Mouse (Mus musculus): ENCODE data around the gene Eif3l. TPM values are rescaled to one million over a fixed set of nuclear protein-coding genes. Genes with fewer than 3 reads are reported as not detected.
A peak's percentile ranks its signal among the peaks of the same experiment; 100 is the strongest.
"Not testable (repeated sequence)": the region's sequence is repeated elsewhere in the genome, so short reads cannot be mapped to it uniquely, and the experiment has no call there.

Eif3l gene
- total RNA-seq (2022), result 100 to 1,000 TPM; 136 to 157 (median 140) TPM

DNA sequence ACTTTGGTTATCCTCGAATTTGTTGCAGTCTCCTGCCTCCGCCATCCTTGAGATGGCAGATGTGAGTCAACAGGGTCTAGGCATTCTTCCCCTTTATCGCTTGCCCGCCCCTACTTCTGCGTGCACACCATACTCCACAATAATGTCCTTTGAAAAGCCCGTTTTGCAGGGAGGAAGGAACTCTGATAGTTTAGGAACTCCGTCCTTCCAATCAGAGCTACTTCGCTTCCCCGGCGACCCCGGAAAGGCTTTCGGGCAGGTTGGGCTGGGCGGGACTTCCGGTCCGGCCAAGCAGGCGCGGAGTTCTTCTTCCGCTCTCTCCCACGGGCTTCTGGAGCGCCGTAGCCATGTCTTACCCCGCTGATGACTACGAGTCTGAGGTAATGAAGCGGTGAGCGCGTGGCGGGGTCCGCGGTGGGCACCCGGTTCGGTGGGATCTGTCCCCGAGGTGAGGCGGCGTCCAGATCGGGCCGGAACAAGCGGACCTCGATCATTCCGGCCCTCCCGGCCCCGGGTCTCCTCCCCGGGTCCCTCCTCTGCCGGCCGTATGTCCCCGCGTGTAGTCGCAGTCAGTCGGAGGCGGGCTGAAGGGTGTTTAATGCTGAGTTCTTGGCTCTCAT, at the start of gene Eif3l:
Gene Eif3l (plus strand): TSS at position 267 of the 620 bp plus-strand sequence.
- DNase-seq, result peak; percentile 81

DNA sequence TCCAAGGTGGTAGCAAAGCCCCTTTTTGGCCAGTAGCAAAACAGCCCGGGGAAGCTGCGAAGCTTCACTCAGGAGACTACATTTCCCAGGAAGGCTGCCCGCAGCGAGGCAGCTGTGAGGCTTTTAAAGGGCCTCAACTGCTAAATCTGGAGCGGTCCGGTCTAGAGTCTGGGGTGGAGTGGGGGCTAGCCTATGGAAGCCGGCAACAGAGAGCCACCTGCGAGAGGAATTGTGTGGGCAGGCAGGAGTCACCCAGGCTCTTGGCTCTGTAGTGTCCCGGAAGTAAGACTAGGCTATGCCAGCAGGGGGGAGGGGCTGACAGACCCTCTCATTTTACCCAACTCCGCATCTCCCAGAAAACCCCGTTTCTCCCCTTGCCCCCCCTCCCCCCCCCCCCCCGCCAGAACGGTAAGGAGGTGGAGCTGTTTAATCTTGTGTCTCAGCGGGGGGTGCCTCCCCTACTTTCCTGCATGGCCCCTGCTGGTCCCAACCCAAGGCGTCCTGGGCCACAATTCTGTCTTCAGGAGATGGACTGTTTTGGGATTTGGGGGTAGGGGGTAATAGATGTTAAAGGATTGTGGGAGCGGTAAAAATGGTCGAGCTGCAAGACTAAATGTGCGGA, 49.2 kb upstream of the Eif3l start:
- no peak for DNase-seq

DNA sequence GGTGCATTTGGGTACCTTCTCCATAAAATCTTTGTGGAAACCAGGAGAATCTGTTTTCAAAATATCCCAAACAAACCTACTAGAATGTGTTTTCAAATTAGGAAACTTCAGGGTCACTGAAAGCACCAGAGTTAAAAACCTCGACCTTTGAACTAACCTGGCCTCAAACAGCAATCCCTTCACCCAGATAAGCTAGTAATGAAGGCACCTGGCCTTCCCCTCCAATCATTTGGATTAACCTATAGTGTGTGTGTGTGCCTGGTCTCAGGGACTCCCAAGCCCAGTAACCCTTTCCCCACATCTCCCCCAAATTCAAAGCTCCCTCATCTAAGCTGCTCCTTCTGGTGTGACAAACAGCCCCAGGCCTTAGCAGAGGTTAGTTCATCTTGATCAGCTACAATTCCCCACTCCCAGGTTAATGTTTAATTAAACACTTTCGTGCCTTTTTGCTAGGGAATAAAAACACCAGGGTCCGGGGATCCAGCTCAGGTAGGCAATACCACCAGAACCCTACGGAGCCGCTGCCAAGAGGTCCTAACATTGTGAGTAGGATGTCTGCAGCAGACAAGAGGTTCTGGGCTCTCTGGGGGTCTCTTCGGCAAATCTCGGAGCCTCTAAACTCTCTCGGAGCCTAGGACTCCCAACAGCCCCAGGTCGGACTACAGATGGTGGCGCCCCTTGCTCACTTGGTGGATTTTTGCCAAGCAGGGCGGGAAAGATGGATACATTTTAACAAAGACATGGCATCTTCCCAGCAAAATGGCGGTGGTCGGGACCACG, 48.3 kb upstream of the Eif3l start:
- DNase-seq, result no peak

DNA sequence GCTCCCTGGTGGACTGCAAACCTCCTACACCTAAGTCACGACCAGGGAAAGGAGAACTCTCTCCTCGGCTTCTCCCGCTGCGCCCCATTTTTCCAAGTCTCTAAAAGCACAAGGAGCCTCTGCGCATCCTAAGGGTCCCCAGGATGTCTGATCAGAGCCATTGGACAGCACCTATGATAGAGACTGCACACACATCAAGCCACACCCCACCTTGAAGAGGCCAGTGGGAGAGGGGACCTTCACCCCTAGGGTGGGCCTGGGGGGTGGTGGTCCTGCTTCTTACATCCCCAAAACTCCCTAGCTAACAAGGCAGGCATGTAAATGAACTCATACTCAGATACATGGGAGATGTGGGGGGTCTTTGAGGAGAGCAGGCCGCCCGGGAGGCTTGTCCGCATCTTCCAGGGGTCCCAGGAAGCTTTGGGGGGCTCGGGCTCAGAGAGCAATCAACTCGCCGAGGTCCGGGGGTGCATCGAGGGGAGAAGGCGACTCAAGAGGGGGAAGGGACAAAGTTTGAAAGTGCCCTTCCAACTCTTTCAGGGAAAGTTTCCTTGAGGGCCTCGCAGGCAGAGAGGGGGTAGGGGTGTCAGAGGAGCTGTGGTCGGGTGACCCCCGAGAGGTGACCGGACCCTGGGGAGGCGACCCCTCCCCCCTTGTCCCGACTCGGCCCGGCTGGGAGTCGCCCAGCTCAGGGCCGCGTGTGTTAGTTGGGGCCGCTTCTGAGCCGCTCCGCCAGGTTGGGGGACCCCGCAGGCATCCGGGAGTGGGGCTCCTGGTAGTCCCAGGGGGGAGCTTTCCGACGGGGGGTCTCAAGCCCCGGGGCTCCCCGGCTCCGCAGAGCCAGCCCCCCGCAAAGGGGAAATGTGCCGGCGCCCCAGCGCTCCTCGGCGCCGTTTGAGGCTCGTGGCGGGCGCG, 47.4 kb upstream of the Eif3l start:
- no peak for DNase-seq

DNA sequence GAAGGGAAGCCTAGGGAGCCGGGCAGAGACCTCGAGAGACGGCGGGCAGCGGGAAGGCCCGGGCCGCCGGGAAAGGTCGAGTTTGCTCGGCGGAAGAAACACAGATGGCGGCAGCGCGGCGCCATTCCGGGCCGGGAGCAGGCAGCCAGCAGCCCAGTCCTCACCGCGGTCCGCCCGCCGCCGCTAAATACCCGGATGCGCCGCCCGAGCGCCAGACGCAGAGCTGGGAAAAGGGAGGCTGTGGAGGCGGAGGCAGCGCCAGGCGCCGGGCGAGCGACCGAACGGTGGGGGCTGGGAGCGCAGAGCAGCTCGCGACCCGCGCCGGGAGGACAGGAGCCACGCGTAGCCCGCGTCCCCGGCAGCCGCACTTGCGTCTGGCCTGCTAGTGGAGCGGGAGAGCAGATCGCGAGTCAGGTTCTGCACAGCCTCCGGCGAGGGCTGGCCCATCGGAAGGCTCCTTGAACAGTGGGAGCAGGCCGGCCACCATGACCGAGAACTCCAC, 46.7 kb upstream of the Eif3l start, which contains the start of gene H1f0:
Gene H1f0 (plus strand): TSS at position 214 of the 502 bp plus-strand sequence.
- DNase-seq, result peak; percentile 89

DNA sequence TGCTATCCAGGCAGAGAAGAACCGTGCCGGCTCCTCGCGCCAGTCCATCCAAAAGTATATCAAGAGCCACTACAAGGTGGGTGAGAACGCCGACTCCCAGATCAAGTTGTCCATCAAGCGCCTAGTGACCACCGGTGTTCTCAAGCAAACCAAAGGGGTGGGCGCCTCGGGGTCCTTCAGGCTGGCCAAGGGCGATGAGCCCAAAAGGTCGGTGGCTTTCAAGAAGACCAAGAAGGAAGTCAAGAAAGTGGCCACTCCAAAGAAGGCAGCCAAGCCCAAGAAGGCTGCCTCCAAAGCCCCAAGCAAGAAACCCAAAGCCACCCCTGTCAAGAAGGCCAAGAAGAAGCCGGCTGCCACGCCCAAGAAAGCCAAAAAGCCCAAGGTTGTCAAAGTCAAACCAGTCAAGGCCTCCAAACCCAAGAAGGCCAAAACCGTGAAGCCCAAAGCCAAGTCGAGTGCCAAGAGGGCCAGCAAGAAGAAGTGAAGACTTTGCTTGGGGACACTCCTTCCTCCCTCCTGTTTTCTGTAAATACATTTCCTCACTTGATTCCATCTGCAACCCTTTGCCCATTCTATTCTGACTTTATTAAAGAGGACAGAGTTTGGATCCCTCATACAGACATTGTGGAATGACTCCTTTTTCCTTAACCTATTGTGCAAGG, 46.0 kb upstream of the Eif3l start:
- no peak for DNase-seq

DNA sequence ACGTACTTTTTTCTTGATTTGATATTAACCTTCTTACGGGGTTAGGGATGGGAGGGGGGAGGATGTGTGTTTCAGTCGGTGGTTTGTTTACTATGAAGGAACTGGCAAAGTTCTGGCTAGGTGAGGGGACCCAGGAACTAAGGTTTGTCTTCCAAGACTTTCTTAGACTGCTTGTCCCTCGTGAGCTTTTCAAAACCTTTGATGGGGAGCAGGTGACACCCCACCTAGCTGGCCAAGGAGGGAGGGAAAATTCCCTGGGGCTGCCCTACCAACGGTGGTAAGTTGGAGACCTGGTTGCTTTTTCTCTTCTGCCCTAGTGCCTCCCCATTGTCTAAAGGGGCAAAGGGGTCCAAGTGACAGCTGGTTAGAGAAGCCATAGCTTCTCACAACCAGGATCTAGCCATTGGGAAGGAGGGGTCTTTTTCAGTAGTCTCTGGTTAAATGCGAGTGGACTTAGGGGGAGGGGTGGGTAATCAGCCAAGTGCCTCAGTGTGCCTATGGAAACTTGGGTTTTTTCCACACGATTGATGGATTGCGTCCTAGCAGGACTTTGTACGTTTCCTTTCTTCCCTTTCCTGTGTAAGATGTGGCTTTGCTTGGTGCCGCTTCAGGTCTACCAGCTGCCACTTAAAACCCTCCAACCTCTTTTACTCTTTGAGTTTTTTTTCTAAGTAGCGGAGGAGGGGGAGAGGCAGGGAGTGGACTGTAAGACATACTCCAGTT, 45.3 kb upstream of the Eif3l start:
- no peak for DNase-seq

DNA sequence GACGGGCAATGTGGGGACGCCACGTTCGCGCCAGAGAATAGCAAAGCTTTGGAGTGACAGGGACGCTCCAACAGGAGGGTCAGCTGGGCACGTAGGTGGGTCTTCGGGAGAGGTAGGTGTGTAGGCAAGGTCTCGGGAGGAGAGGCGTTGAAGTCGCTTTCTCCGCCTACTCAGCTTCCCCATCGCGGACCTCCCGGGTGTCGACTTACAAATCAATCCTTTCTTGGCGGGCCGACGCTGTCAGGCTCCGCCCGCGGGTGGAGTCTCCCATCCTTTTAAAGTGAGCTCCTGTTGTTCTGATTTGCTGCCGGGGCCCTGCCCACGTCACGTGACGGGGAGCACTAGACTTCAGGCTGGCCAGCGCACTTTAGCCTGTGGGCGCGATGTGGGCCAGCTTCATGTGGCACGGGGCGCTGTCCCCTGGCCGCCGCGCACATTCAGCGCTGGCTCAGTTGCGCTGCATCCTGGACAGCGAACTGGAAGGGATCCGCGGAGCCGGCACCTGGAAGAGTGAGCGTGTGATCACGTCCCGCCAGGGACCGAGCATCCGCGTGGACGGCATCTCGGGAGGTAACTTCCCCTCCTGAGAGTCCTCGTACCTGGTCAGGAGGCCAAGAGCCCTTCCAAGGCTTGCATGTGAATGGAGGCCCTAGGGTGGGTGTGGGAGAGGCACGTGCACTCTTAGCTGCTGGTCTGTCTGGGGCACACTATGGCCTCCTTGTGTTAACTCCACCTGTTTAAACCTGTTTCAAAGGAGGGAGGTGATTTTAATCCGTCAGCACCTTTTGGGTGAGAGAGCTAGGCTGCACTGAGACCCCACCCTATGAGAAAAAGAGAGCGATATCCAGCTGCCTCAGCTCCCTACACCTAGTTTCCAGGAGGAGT, 44.2 kb upstream of the Eif3l start:
- DNase-seq, result peak; percentile 93

DNA sequence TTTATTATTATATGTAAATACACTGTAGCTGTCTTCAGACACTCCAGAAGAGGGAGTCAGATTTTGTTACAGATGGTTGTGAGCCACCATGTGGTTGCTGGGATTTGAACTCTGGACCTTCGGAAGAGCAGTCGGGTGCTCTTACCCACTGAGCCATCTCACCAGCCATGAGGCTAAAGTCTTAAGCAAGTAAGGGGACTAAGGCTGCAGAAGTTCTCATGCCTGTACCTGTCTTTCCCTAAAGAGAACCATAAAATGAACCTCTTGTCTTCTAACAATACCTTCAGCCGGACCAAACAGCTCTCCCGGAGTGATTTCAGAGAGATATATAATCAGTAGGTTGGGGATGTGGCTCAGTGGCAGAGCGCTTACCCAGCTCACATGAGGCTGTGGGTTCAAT, 43.1 kb upstream of the Eif3l start:
- not testable (repeated sequence) for DNase-seq

DNA sequence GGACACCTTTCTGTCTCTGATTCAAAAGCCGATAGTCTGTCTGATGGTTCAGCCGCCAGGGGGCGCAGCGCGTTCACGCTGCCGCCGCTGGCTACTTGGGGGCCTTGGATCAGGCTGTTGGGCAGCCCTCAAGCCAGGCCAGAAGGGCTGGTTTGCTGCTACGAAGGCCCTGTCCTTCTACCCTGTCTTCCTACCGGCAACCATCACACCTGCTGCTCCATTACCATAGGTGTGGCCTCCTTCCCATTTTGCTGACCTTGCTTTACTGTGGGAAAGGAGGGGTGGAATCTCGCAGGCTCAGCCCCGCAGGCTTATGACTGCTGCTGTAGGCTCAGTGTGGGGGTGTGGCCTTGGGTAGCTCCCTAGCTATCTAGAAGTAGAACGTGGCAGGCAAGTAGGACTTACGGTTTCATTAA, 37.1 kb upstream of the Eif3l start:
- DNase-seq, result peak; percentile 45

DNA sequence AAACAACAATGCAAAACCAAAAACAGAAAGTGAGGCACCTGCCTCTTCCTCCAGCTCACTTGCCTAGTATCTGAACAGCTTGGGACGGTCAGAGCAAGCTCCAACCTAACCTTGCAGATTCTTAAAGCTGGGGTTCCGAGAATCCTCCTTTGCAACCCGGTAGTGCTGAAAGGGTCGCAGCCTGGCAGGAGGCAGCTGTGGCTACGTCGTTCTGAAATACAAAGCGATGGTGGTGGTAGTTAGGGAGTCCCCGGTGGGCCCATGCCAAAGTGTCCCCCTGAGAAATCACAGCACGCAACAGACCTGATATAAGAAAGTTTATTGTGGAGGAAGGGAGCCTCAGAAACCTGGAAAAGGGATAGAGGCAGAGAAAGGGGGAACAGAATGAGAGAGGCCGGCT, 36.6 kb upstream of the Eif3l start:
- no peak for DNase-seq

DNA sequence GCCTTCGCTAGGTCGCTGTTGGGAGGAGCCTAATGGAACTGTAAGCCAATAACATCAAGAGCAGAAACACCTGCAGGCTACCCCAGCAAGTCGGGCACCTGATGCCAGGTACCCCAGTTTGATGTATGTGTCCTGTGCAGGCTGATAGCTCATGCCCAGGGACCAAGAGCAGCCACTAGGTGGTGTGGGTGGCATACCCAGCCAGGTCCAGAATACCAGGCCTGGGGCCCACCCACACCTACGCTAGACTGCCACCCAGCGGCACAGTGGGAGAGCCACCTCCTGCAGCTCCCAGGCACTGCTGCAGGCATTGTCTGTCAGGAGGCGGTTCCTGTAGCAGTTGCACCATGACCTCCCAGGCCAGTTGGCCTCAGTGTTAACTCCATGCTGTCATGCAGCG, 36.1 kb upstream of the Eif3l start:
- peak; percentile 82 for DNase-seq

DNA sequence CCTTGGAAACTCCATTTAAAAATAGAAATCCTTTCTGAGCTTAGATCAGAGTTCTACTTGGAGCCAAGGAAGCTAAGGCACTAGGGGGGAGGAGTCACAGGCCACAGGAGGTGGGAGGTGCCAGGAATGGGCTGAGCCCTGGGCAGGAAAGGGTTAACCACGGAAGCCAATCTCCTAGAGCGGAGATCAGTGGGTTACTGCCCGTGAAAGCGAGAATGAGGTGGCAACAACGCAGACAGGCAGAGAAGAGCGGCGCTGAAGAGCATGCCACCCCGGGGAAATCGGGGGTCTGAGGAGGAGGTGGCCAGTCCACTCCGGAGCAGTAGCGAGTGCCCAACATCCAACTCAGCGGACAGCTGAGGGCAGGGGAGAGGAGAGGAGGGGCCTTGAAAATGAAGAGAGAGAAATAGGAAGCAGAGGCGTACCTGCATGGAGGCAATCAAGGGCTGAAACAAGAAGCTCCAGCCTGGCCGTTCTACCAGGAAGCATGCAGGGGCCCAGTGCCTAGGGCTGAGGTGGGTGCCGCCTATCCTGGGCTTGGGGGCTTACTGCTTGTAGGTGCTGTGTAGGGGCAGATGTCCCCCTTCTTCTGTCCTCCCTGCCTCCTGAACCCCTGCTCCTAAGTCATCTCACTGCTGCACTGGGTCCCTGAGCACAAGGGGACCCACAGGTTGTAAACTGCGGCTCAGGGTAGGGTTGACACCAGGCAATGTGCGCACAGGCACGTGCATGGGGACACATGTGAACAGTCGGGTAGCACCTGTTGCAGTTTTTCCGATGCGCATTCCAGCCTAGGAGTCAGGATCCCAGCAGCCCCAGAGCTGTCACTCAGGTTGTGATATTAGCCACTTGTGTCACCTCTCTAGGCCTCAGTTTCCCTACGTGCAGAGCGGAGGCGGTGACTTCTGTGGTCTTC, 34.2 kb upstream of the Eif3l start:
- no peak for DNase-seq

DNA sequence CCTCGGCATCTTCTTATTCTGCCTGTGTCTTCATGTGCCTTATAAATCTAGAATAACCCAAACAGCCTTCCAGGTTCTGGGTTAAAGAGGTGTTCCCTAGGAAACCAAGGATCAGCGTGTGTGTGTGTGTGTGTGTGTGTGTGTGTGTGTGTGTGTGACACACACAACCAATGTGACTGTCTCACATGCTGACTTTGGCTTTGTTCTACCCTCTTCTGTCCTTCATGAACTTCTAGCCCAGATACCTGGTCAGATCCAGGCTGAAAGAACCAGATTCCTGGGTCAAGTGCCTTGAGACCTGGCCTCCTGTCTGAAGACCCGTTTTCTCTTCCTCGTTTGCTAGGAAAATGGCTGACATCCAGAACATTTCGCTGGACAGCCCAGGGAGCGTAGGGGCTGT, 33.4 kb upstream of the Eif3l start, which contains the start of gene Galr3:
Gene Galr3 (plus strand): TSS at position 301 of the 400 bp plus-strand sequence.
- no peak for DNase-seq

DNA sequence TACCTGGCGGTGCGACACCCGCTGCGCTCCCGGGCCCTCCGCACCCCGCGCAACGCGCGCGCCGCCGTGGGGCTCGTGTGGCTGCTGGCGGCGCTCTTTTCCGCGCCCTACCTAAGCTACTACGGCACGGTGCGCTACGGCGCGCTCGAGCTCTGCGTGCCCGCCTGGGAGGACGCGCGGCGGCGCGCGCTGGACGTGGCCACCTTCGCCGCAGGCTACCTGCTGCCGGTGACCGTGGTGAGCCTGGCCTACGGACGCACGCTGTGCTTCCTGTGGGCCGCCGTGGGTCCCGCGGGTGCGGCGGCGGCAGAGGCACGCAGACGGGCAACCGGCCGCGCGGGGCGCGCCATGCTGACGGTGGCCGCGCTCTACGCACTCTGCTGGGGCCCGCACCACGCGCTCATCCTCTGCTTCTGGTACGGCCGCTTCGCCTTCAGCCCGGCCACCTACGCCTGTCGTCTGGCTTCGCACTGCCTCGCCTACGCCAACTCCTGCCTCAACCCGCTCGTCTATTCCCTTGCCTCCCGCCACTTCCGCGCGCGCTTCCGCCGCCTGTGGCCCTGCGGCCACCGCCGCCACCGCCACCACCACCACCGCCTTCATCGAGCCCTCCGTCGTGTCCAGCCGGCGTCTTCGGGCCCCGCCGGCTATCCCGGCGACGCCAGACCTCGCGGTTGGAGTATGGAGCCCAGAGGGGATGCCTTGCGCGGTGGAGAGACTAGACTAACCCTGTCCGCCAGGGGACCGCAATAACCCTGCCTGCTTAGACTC, 32.1 kb upstream of the Eif3l start:
- no peak for DNase-seq

DNA sequence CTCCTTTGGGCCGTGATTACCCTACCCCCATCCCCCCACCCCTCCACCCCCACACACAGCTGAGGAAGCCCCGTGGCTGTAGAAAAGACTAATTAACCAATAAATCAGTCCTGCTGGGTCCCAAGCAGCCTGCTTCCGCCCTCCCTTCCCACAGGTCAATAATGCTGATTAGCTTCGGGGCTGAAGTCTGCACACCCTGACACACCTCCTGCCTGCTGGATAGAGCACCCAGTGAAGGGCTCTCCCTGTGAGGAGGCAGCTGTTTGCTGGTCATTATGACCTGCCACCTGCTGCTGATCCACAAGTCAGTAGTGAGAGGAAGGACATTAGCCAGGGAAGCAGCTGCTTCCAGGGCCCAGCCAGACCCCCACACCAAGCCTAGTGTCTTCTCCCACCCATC, 30.1 kb upstream of the Eif3l start:
- no peak for DNase-seq

DNA sequence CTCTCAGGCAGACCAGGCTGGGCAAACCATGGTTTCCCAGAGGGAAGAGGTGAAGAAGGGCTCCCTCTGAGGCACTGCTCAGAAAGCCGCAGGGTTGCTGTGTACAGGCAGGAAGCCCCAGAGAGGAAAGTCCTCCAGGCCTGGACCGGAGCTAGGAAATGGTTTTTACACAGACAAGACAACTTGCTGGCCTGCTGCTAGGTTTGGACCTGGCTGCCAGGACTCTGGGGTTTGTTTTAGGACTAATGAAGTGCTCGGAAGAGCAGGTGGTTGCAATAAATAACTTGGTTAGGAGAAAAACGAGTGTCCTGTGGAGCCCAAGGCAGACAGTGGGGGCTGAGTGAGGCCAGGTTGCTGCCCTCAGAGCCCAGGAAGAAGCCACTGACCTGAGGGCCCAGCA, 26.8 kb upstream of the Eif3l start:
- no peak for DNase-seq

Data from adrenal gland, adult 8-10 months (tissue).